Mouse (Mus musculus): ENCODE results near the gene Tbpl1. TPM values are rescaled to one million over a fixed set of nuclear protein-coding genes. Genes with fewer than 3 reads are reported as not detected.

Tbpl1 gene
- 98.6 and 109 TPM in 2 replicates for polyA plus RNA-seq (2014; fragmentation: Nextera tagmentation; extraction: Ambion mirVana)

DNA sequence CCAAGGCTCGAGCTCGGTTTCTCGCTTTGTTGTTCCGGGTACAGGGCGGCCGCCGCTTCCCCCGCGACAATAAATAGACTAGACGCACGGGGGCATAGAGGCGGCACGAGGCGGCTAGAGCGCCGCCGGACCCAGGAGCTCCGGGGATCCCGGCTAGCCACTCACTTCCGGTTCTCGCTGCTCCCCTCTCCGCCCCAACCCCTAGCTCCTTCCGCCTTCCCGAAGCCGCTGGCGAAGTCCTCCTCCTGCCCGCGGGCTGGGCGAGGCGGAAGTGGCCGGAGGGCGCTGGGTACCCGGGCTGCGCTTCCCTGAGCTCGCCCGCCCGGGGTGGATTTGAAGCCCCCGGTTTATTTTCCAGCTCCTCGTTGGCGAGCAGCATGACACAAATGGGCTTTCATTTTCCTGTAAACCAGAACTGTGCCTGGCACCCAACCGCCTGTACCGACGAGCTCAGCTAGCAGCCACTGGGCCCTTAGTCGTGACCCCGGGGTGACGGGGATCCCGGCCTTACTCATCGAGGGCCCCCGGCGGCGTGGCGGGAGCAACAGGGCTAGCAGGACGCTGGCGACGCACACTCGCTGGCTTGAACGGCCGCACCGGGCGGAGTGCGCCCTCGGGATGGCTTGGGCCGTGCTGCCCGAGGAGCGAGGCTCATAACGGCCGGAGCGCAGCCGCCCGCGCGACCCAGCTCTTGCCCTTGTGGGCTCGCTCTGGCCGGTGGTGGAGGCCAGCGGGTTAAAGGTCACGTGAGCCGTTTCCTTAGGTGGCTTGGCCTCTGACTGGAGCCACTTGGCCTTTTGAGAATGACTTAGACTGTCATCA, at the start of gene Tbpl1:
Gene Tbpl1, minus strand, starts transcription at position 667 of the 822 bp plus-strand sequence.
- no peaks in the 10 kb centered on the region for H3K9me3 ChIP-seq (replicated peaks; ENCODE audit: control insufficient read depth, low read length)
- no peaks in the 10 kb centered on the region for H3K27me3 ChIP-seq (ENCODE audit: control insufficient read depth, insufficient read depth, low read length)
- H3K9ac ChIP-seq (replicated peaks; ENCODE audit: low read length) = peak within 1 kb of the TSS; percentile 95
- peak; percentile 98 for ATAC-seq (replicated peaks; ENCODE audit: insufficient number of reproducible peaks, low FRiP score, low TSS enrichment, low read depth)
- peak within 1 kb of the TSS; percentile 90 for H3K4me3 ChIP-seq (ENCODE audit: low read depth, low read length)
- peak within 1 kb of the TSS; percentile 66 for H3K27ac ChIP-seq (replicated peaks; ENCODE audit: low read depth, low read length)
- H3K4me2 ChIP-seq (ENCODE audit: low read depth, low read length) = peak within 1 kb of the TSS; percentile 88
- peak; percentile 97 for DNase-seq (ENCODE audit: low spot score)
- no peaks in the 10 kb centered on the region for H3K4me1 ChIP-seq (ENCODE audit: control insufficient read depth, insufficient read depth, low read length)
- no peaks in the 10 kb centered on the region for H3K36me3 ChIP-seq (replicated peaks; ENCODE audit: control insufficient read depth, insufficient read depth, low read depth, low read length)
- under 1% methylated on average over 76 of the region's 77 CpGs for WGBS

DNA sequence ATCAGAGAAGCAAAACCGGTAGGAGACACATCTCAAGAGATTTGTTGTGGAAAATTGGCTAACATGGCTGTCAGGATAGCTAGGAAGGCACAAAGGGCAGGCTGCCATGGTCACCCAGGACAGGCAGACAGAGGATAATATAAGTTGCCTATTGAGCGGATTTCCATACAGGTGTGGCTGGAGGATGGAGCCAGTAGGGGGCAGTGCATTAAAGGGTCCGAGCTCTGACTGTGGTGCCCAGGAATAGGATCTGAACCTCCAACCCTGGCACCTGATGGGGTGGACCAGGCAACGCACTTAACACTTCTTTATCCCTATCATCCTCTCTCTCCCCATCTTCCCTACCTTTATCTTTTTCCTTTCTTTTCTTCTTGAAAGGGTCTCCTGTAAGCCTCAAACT, 49.7 kb upstream of the Tbpl1 start:
- H3K4me3 ChIP-seq (ENCODE audit: low read depth, low read length) = no peak overlapping the region
- H3K9me3 ChIP-seq (replicated peaks; ENCODE audit: control insufficient read depth, low read length) = no peaks in the 10 kb centered on the region
- no peak overlapping the region for H3K4me2 ChIP-seq (ENCODE audit: low read depth, low read length)
- H3K27ac ChIP-seq (replicated peaks; ENCODE audit: low read depth, low read length) = no peak overlapping the region
- H3K27me3 ChIP-seq (ENCODE audit: control insufficient read depth, insufficient read depth, low read length) = no peaks in the 10 kb centered on the region
- no peaks in the 10 kb centered on the region for H3K4me1 ChIP-seq (ENCODE audit: control insufficient read depth, insufficient read depth, low read length)
- H3K36me3 ChIP-seq (replicated peaks; ENCODE audit: control insufficient read depth, insufficient read depth, low read depth, low read length) = no peaks in the 10 kb centered on the region
- ATAC-seq (replicated peaks; ENCODE audit: insufficient number of reproducible peaks, low FRiP score, low TSS enrichment, low read depth) = no peak
- DNase-seq (ENCODE audit: low spot score) = peak; percentile 38
- WGBS = 29% methylated on average over 4 of the region's 4 CpGs
- no peak overlapping the region for H3K9ac ChIP-seq (replicated peaks; ENCODE audit: low read length)

DNA sequence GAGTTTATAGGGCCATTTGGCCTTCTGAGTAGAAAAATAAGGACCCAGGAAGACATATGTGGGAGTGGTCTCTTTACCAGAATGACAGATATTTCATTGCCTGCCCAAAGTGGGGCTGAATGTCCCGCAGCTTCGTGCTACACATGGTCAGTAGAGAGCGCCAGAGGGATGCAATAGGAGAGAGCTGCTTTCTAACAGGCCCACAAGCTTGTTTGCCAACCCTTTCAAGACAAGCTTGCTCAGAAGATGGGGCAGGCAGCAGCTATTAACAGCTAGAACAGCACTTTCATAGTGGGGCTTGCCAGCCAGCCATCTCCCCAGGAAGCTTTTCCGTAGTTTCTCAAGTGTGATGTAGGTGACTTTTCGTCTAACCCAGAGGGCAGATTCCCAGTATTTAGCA, 46.2 kb upstream of the Tbpl1 start:
- no peak overlapping the region for H3K9ac ChIP-seq (replicated peaks; ENCODE audit: low read length)
- H3K4me2 ChIP-seq (ENCODE audit: low read depth, low read length) = no peak overlapping the region
- no peaks in the 10 kb centered on the region for H3K4me1 ChIP-seq (ENCODE audit: control insufficient read depth, insufficient read depth, low read length)
- peak; percentile 62 for DNase-seq (ENCODE audit: low spot score)
- WGBS = 16% methylated on average over 5 of the region's 5 CpGs
- H3K9me3 ChIP-seq (replicated peaks; ENCODE audit: control insufficient read depth, low read length) = no peaks in the 10 kb centered on the region
- H3K27me3 ChIP-seq (ENCODE audit: control insufficient read depth, insufficient read depth, low read length) = no peaks in the 10 kb centered on the region
- ATAC-seq (replicated peaks; ENCODE audit: insufficient number of reproducible peaks, low FRiP score, low TSS enrichment, low read depth) = no peak
- no peak overlapping the region for H3K27ac ChIP-seq (replicated peaks; ENCODE audit: low read depth, low read length)
- H3K4me3 ChIP-seq (ENCODE audit: low read depth, low read length) = no peak overlapping the region
- H3K36me3 ChIP-seq (replicated peaks; ENCODE audit: control insufficient read depth, insufficient read depth, low read depth, low read length) = no peaks in the 10 kb centered on the region

DNA sequence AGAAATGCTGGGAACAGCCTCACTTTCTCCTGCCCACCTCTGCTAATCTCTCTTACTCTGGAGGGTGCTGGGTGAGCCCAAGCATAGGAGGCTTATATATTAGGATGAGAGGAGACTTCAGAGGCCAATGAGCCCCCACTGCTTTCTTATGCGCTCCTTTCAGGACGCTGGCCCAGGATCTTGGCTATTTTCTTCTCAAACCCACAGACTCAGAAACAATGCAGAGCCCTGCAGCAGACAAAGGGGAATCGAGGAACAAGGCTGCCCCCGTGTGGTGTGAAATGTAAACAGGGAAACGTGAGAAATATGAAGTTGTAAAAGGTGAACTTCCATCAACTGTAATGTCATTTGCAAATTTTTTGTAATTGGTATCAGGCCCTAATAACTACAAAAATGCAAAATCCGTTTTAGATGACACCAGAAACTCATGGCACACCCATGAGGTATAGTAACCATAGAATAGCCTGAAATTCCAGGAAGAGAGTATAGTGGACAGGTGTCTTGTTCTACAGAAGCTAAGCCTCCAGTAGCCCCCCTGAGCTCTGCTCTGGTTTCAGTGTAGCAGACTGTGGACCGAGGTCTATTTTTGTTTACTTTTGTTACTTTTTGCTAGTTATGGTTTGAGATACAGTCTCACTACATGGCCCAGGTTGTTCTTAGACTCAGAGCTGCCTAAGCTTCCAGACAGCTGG, 44.4 kb upstream of the Tbpl1 start:
- DNase-seq (ENCODE audit: low spot score) (peak; percentile 72), ATAC-seq (replicated peaks; ENCODE audit: insufficient number of reproducible peaks, low FRiP score, low TSS enrichment, low read depth) (no peak)
- no peak overlapping the region for H3K9ac ChIP-seq (replicated peaks; ENCODE audit: low read length)
- H3K4me2 ChIP-seq (ENCODE audit: low read depth, low read length) = no peak overlapping the region
- no peak overlapping the region for H3K27ac ChIP-seq (replicated peaks; ENCODE audit: low read depth, low read length)
- no peaks in the 10 kb centered on the region for H3K9me3 ChIP-seq (replicated peaks; ENCODE audit: control insufficient read depth, low read length)
- no peaks in the 10 kb centered on the region for H3K36me3 ChIP-seq (replicated peaks; ENCODE audit: control insufficient read depth, insufficient read depth, low read depth, low read length)
- no peaks in the 10 kb centered on the region for H3K27me3 ChIP-seq (ENCODE audit: control insufficient read depth, insufficient read depth, low read length)
- H3K4me3 ChIP-seq (ENCODE audit: low read depth, low read length) = no peak overlapping the region
- 15% methylated on average over 7 of the region's 7 CpGs for WGBS
- no peaks in the 10 kb centered on the region for H3K4me1 ChIP-seq (ENCODE audit: control insufficient read depth, insufficient read depth, low read length)

DNA sequence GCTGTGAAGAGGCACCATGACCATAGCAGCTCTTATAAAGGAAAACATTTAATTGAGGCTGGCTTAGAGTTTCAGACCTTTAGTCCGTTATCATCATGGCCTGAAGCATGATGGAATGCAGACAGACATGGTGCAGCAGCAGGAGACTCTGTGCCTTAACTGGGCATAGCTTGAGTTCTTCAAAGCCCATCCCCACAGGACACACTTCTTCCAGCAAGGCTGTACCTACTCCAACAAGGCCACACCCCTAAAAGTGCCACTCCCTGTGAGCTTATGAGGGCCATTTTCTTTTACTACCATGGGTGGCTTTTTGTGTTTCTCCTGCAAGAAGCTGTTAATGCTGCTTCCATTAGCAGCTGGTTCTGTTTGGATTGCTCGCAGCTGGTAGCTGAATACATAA, 43.7 kb upstream of the Tbpl1 start:
- no peaks in the 10 kb centered on the region for H3K9me3 ChIP-seq (replicated peaks; ENCODE audit: control insufficient read depth, low read length)
- DNase-seq (ENCODE audit: low spot score) = no peak
- H3K4me2 ChIP-seq (ENCODE audit: low read depth, low read length) = no peak overlapping the region
- ATAC-seq (replicated peaks; ENCODE audit: insufficient number of reproducible peaks, low FRiP score, low TSS enrichment, low read depth) = no peak
- H3K4me1 ChIP-seq (ENCODE audit: control insufficient read depth, insufficient read depth, low read length) = no peaks in the 10 kb centered on the region
- no peaks in the 10 kb centered on the region for H3K36me3 ChIP-seq (replicated peaks; ENCODE audit: control insufficient read depth, insufficient read depth, low read depth, low read length)
- no peak overlapping the region for H3K4me3 ChIP-seq (ENCODE audit: low read depth, low read length)
- no peak overlapping the region for H3K27ac ChIP-seq (replicated peaks; ENCODE audit: low read depth, low read length)
- no peak overlapping the region for H3K9ac ChIP-seq (replicated peaks; ENCODE audit: low read length)
- H3K27me3 ChIP-seq (ENCODE audit: control insufficient read depth, insufficient read depth, low read length) = no peaks in the 10 kb centered on the region
- 85% methylated on average over 2 of the region's 2 CpGs for WGBS

DNA sequence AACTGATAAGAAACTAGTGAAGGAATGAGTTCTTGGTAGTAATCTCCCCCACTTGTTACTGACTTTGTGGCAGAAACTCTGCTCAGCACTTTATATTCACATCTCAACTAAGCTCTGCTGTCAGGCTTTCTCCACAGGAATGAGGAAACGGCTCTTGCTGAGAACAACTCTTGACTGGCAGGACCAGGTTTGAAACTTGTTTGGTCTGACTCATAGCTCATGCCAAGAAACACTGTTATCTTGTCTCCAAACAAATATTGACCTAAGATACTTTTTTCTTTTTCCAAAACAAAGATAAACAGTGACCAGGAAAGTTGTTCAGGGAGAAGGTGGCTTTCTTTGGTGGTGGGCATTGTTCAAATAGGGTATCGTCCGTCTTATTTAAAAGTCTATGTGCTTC, 42.9 kb upstream of the Tbpl1 start:
- Histone ChIP-seq H3K4me1 (ENCODE audit: control insufficient read depth, insufficient read depth, low read length) (no peaks in the 10 kb centered on the region), H3K9ac (replicated peaks; ENCODE audit: low read length) (no peak overlapping the region)

DNA sequence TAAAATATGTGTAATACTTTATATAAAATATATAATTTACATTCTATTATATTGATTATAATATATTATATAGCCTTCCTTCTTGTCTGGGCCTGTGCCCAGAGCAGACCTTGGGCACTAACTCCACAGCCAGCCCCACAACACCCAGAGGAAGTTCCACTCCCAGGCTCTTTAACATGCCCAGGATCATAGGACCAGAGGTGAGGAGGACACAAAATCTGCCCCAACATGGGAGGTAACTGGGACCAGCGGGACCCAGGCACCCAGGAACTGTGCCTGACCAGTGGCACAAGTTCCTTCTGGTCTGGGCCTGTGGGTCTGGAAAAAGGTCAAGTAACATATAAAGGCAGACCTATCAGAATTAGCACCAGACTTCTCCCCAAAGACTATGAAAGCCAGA, 22.5 kb upstream of the Tbpl1 start:
- Histone ChIP-seq H3K9me3 (replicated peaks; ENCODE audit: control insufficient read depth, low read length) (no peaks in the 10 kb centered on the region), H3K36me3 (replicated peaks; ENCODE audit: control insufficient read depth, insufficient read depth, low read depth, low read length) (no peaks in the 10 kb centered on the region), H3K27ac (replicated peaks; ENCODE audit: low read depth, low read length) (no peak overlapping the region), H3K4me3 (ENCODE audit: low read depth, low read length) (no peak overlapping the region), H3K27me3 (ENCODE audit: control insufficient read depth, insufficient read depth, low read length) (no peaks in the 10 kb centered on the region), H3K4me1 (ENCODE audit: control insufficient read depth, insufficient read depth, low read length) (no peaks in the 10 kb centered on the region), H3K4me2 (ENCODE audit: low read depth, low read length) (no peak overlapping the region), H3K9ac (replicated peaks; ENCODE audit: low read length) (no peak overlapping the region)
- DNase-seq (ENCODE audit: low spot score) (no peak), ATAC-seq (replicated peaks; ENCODE audit: insufficient number of reproducible peaks, low FRiP score, low TSS enrichment, low read depth) (no peak)
- 92% methylated on average over 1 of the region's 1 CpGs for WGBS

More for the DNA sequence above, 42.9 kb upstream of the Tbpl1 start:
- H3K4me3 ChIP-seq (ENCODE audit: low read depth, low read length) = no peak overlapping the region
- H3K36me3 ChIP-seq (replicated peaks; ENCODE audit: control insufficient read depth, insufficient read depth, low read depth, low read length) = no peaks in the 10 kb centered on the region
- H3K9me3 ChIP-seq (replicated peaks; ENCODE audit: control insufficient read depth, low read length) = no peaks in the 10 kb centered on the region
- H3K4me2 ChIP-seq (ENCODE audit: low read depth, low read length) = no peak overlapping the region
- H3K27ac ChIP-seq (replicated peaks; ENCODE audit: low read depth, low read length) = no peak overlapping the region
- H3K27me3 ChIP-seq (ENCODE audit: control insufficient read depth, insufficient read depth, low read length) = no peaks in the 10 kb centered on the region
- DNase-seq (ENCODE audit: low spot score) = no peak
- ATAC-seq (replicated peaks; ENCODE audit: insufficient number of reproducible peaks, low FRiP score, low TSS enrichment, low read depth) = no peak
- 85% methylated on average over 3 of the region's 3 CpGs for WGBS

DNA sequence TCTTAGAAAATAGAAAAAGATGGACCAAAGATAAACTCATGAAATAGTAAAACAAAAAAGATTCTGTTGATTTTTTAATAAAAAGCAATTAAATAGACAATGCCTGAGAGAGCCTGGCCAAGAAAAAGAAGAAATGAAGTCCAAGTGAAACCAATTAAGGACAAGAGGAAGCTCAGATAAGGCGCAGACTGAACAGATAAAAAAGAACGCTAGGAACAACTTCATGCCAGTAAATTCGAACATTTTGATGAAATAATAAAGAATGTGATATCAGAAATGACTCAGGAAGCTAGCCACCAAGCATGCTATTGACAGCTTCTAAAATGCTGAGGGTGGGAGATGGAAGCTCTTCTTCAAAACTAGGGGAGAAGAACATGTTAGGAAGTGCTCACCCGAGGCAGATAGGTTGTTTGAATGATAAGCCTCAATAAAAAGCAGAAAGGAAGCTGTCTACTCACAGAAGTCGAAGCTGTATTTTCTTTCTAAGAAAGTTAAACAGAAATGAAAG, 19.5 kb upstream of the Tbpl1 start:
- ATAC-seq (replicated peaks; ENCODE audit: insufficient number of reproducible peaks, low FRiP score, low TSS enrichment, low read depth) = no peak
- no peak for DNase-seq (ENCODE audit: low spot score)
- 73% methylated on average over 5 of the region's 5 CpGs for WGBS
- Histone ChIP-seq H3K9ac (replicated peaks; ENCODE audit: low read length) (no peak overlapping the region), H3K27me3 (ENCODE audit: control insufficient read depth, insufficient read depth, low read length) (no peaks in the 10 kb centered on the region), H3K4me1 (ENCODE audit: control insufficient read depth, insufficient read depth, low read length) (no peaks in the 10 kb centered on the region), H3K4me3 (ENCODE audit: low read depth, low read length) (no peak overlapping the region), H3K36me3 (replicated peaks; ENCODE audit: control insufficient read depth, insufficient read depth, low read depth, low read length) (no peaks in the 10 kb centered on the region), H3K4me2 (ENCODE audit: low read depth, low read length) (no peak overlapping the region), H3K9me3 (replicated peaks; ENCODE audit: control insufficient read depth, low read length) (no peaks in the 10 kb centered on the region), H3K27ac (replicated peaks; ENCODE audit: low read depth, low read length) (no peak overlapping the region)

Data from embryonic facial prominence, embryonic 11.5 days (tissue).